Mouse (Mus musculus): ENCODE measurements around the gene 0610010K14Rik.

The 0610010K14Rik gene

GRCm38 (mm10) chr11:70237457-70238167 lies at the start of gene 0610010K14Rik:
0610010K14Rik (minus strand) TSS chr11:70237914.
- peak; percentile 98 for DNase-seq

GRCm38 (mm10) chr11:70285686-70286085 lies 48.0 kb upstream of the 0610010K14Rik start:
- DNase-seq = no peak

- DNase-seq = no peak
Measured at GRCm38 (mm10) chr11:70284757-70285156, 47.0 kb upstream of the 0610010K14Rik start.

- DNase-seq = no peak
Measured at GRCm38 (mm10) chr11:70283666-70284065, 46.0 kb upstream of the 0610010K14Rik start.

GRCm38 (mm10) chr11:70280441-70280840 lies 42.7 kb upstream of the 0610010K14Rik start:
- DNase-seq = peak; percentile 72

- DNase-seq = no peak
Measured at GRCm38 (mm10) chr11:70278961-70279360, 41.2 kb upstream of the 0610010K14Rik start.

- DNase-seq = no peak
Measured at GRCm38 (mm10) chr11:70271641-70272040, 33.9 kb upstream of the 0610010K14Rik start.

GRCm38 (mm10) chr11:70266405-70266804 lies 28.7 kb upstream of the 0610010K14Rik start:
- peak; percentile 41 for DNase-seq

- DNase-seq = no peak
Measured at GRCm38 (mm10) chr11:70265819-70266218, 28.1 kb upstream of the 0610010K14Rik start.

- DNase-seq = no peak
Measured at GRCm38 (mm10) chr11:70265252-70265651, 27.5 kb upstream of the 0610010K14Rik start.

GRCm38 (mm10) chr11:70259035-70259434 lies 21.3 kb upstream of the 0610010K14Rik start:
- DNase-seq = no peak

GRCm38 (mm10) chr11:70254931-70255531 lies 17.3 kb upstream of the 0610010K14Rik start, which contains the start of gene Alox12:
Alox12 (minus strand) TSS chr11:70255353.
- peak; percentile 66 for DNase-seq

- DNase-seq = no peak
Measured at GRCm38 (mm10) chr11:70254337-70254736, 16.6 kb upstream of the 0610010K14Rik start.

GRCm38 (mm10) chr11:70251853-70252252 lies 14.1 kb upstream of the 0610010K14Rik start:
- no peak for DNase-seq

GRCm38 (mm10) chr11:70250150-70250549 lies 12.4 kb upstream of the 0610010K14Rik start:
- no peak for DNase-seq

GRCm38 (mm10) chr11:70247136-70247845 lies 9.6 kb upstream of the 0610010K14Rik start:
- DNase-seq = peak; percentile 84

- no peak for DNase-seq
Measured at GRCm38 (mm10) chr11:70242591-70242990, 4.9 kb upstream of the 0610010K14Rik start.

GRCm38 (mm10) chr11:70239541-70240279 lies 2.0 kb upstream of the 0610010K14Rik start, which contains the start of the genes Gm21988 and Rnasek:
Gm21988 (minus strand) TSS chr11:70239830.
Rnasek (minus strand) TSS chr11:70239842.
- peak; percentile 80 for DNase-seq

- DNase-seq = no peak
Measured at GRCm38 (mm10) chr11:70238591-70239440, 1.1 kb upstream of the 0610010K14Rik start.

- DNase-seq = no peak
Measured at GRCm38 (mm10) chr11:70236717-70237116, 997 bp downstream of the 0610010K14Rik start.

- no peak for DNase-seq
Measured at GRCm38 (mm10) chr11:70235254-70235900, 2.3 kb downstream of the 0610010K14Rik start.

All from lung, postnatal 14 days (tissue).